Mouse (Mus musculus) cerebellum, postnatal 25 days (tissue): ENCODE measurements around the gene H2-Ke6.

Experiments used
- DNase-seq, 2 experiments: peaks; one replicate each; pipeline ENCODE4 v3.0.0; 2021; ENCODE audit warnings: mixed read lengths in 2 of 2

Gene H2-Ke6

DNA sequence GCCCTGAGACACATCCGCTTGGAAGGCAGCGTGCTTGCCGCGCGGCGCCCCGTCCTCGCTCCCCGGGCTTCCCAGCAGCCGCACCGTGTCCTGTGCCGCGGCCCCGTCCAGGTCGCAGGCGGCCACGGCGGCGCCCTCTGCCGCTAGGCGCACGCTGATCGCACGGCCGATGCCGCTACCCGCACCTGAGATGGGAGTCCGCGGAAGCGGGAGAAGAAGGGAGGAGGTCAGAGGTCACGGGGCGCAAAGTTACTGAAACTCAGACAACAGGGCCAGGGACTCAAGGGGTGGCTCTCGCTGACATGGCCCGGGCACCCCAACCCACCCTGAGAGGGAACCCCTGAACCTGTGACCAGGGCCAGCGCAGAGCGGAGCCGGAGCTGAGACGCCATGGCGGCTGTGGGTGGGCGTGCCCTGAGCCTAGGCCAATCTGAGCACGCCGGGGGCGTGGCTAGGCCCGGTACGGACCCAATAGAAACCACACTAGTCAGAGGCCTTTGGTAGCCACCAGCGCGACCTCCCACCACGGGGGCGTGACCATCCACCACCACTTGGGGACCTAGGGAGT lies at the start of gene H2-Ke6:
H2-Ke6 (minus strand) TSS at position 405 of the 568 bp plus-strand sequence.
- peak; percentile 91 to 93 for DNase-seq

DNA sequence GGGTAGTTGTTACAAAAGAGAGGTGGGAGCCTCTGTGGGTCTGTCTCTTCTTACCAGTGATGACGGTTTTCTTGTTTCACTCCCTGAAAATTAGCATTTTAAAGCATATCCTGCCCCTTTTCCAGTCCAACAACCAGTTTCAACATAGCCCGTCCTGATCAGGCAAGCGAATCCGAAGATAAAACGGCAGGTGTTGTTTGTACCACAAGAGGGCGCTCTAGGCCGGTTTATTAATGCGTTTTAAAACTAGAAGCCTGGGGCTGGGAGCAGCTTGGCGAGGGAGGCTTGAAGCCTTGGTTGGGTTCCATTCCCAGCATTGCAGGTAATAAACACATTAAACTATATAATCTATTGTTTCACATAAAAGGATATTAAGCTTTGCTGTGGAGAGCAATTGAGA lies 49.7 kb upstream of the H2-Ke6 start:
- DNase-seq: peak; percentile 64 to 79

DNA sequence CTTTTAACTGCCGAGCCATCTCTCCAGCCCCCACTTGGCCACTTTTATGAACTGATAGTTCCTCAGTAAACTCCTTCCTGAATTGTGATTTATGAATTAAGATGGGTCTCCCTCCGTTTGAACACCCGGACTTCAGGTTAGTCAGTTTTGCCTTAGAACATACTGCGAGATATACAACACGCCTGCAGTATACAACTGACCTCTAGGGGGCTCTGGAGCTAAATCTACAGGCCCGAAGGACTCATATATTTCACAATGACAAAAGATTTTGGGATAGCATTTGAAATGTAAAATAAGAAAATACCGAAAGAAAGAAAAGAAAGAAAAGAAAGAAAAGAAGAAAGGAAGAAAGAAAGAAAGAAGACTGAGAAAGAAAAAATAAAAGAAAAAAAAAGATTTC lies 47.4 kb upstream of the H2-Ke6 start:
- DNase-seq: peak; percentile 60 to 84

DNA sequence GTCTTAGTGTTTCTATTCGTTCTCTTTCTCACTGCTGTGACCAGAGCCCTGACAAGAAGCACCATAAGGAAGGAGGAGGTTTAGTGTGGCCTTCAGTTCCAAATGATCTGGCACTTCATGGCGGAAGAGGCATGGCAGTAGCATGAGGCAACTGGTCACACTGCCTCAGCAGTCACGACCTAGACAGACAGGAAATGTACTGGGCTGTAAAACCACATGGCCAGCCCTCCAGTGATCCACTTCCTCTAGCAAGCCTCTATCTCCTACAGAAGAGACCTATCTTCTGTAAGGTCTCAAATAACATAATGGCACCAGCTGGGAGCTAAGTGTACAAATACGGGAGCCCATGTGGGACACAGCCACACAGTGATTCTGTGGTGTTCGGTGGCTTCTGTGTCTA lies 44.2 kb upstream of the H2-Ke6 start:
- no peak for DNase-seq

DNA sequence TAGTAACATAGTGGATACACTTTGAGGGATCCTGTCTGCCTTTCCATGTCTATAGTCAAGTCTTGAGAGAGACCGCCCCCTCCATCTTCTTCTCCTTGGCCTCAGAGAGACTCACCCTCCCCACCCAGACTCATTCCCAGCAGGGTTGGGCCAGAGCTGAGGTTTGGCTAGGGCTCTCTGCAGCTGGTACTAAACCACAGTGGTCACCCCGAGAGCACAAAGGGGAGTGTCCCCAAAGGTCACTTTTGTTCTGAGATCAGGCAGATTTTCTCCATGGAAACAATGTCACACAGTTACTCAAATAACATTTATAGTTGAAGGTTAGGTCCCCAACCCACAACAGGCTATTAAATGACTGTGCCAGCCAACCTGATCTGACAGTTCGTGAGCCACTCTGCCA lies 41.0 kb upstream of the H2-Ke6 start:
- DNase-seq: no peak

DNA sequence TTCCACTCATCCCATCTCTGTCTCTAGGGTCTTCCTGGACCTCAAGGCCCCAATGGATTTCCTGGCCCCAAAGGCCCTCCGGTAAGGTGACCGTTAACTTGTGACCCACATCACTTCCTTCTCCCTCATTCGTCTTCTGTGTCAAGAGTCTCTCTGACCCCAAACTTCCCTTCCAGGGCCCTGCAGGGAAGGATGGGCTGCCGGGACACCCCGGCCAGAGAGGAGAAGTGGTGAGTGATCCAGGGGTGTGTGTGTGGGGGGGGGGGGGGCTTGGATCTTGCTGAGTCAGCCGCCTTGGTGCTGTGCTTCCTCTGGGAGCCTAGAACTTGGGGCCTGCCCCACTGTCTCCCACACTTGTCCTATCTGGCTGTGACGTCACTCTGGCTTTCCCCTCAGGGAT lies 29.4 kb upstream of the H2-Ke6 start:
- DNase-seq: no peak

DNA sequence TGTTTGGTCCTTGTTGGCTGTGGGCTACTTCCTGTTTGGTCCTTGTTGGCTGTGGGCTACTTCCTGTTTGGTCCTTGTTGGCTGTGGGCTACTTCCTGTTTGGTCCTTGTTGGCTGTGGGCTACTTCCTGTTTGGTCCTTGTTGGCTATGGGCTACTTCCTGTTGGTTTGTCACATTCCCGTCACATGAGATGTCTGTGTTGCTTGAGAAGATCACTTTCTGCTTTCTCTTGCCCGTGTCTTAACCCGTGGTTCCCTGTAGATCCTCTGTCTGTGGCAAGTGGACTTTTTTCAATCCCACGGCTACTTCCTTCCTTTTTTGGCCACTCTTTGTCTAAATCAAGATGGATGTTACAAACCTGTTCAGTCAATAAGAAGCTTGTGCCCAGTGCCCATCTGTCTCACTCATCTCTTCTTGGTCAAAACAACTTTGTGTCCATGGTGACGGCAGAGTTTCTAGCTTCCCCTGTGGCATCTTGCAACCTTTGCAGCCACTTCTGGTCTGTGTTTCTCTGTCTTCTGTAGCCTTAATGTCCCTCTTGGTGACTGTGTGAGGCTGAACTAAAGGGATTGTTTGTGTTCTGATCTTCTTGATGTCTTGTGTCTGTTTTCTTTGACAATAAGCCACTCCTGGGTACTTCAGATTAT lies 19.7 kb upstream of the H2-Ke6 start:
- no peak for DNase-seq

DNA sequence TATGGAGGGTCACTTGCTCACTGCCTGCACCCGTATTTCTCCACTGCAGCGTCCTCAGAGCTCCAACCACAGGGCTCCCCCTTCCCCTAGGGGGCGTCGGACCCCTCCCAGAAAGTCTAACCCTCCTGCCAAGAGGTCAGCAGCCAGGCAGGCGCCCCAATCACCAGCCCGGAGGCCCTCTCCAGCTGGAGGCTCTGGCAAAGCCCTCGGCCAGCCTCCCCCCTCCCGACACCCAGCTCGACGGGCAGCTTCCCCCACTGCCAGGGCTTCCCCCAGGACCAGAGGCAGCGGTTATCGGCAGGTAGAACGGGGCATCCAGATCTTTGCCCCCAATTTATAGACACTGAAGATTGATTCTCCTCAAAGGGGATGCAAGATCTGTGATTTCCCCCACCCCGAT lies 18.1 kb upstream of the H2-Ke6 start:
- DNase-seq: no peak

DNA sequence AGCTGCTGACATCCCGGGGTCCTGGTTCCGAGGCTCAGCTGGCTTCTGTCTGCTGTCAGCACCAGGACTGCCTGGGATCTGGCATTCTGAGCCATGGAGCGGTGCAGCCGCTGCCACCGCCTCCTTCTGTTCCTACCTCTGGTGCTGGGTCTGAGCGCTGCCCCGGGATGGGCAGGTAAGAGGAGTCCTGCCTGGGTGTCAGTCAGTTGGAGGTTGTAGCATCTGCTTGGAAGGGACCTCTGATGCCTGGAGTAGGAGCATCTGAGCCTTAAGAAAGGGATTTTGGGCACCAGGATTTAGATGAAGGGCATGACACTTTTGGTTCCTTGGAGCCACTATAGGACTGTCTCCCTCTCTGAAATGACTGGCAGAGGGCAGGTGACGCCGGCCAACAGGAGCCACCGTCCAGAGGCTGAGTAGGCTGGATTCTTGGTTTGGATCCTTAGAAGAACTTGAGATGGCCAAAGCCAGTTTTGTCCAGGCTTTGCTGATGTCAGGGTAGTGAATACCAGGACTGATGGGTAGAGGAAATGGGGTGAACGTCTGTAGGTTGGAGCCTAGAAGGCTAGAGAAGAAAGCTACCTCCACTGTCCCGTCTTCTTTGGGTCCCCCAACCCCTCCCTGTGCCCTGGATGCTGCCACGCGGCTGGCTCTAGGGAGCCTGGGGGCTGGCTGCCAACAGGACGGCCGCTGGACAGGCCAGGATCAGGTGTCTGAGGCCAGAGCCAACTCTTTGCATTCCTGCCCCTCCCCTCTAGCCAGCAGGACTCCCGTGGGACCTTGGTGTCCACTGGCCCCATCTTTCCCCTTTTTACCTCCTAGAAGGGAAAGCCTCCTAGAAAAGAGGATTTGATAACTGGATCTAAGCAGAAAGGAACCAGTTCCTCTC lies 11.9 kb upstream of the H2-Ke6 start:
- peak; percentile 21 to 55 for DNase-seq

DNA sequence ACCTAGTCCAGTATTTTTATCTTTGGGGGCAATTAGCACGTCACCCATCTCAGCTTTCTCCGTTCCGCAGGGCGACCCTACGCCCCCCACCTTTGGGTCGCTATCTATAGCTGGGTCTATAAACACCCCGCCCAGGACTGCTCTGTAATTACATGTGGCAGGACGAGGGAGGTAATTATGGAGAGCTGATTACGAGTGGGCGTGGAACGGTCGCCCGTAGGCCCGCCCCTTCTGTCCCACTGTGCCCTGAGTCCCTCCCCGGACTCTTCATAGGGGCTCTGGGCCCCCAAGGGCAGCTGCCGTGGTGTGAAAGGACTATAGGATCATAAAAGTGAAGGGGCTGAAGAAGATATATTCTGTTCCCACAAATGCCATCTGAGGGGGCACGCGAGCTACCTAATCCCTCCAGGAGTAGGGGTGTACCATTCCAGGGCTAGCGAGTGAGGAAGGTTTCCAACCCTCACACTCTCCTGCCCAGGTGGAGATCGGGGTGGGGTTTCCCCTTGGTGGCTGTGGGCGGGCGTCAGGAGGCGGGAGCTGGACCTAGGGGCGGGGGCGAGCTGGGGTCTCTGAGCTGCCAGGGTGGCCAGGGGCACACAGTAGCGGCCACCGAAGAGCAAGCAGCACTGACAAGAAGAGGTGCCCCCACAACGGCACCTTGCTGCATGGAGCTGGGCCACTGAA lies 11.2 kb upstream of the H2-Ke6 start, which contains the start of gene Col11a2:
Col11a2 (plus strand) TSS at position 560 of the 684 bp plus-strand sequence.
- DNase-seq: peak; percentile 26 to 49

DNA sequence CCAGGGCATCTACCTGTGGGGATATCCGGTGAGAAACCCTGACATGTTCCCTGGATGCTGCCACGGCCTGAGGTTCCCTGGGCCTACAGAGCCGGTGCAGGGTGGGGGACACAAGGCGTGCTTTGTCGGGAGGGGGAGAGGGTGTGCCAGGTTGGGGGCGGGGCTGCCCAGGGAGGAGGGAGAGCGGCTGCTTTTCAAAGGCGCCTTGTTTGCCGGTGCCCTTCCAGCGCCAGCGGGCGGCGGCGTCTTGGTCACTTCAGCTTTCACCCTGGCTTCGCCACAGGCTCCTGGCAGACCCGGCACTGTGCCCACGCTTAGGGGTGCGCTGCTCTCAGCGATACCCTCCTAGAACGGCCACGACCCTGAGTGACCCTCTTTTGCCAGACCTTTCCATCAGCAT lies 10.6 kb upstream of the H2-Ke6 start:
- DNase-seq: peak; percentile 45 to 68

DNA sequence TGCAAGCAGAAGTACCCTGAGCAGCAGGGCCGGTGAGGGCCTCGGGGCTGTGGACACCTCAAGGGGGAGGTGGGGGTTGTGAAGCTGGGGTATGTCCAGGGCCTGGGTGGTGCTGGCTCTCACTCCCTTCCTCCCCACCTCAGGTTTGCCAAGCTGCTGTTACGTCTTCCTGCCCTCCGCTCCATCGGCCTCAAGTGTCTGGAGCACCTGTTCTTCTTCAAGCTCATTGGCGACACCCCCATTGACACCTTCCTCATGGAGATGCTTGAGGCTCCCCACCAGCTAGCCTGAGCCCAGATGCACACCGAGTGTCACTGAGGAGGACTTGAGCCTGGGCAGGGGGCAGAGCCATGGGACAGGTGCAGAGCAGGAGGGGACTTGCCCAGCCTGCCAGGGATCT lies 9.4 kb upstream of the H2-Ke6 start:
- peak; percentile 11 to 14 for DNase-seq

DNA sequence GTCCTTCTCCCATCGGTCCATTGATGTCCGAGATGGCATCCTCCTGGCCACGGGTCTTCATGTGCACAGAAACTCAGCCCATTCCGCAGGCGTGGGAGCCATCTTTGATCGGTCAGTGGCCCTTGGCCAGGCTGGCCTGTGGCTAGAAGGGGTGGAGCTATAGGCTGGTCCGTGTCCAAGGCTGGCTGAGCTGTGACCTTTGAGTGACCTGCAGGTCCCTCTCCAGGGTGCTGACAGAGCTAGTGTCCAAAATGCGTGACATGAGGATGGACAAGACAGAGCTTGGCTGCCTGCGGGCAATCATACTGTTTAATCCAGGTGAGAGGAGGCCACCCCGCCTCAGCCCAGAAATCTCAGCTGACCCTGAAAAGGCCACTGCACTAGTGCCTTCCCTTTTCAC lies 8.8 kb upstream of the H2-Ke6 start:
- peak in 1 of 2 experiments; percentile 27 for DNase-seq

DNA sequence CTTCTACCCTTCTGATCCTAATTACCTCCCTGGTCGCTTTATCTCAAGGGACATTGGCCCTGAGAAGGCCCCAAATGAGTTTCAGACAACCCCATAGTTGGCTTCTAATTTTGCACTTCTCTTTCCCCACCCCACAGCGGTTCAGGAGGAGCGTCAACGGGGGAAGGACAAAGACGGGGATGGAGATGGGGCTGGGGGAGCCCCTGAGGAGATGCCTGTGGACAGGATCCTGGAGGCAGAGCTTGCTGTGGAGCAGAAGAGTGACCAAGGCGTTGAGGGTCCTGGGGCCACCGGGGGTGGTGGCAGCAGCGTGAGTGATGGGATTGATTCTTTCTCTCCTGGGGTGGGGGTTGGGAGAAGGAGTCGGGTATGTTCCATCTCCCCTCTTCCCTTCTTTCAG lies 7.7 kb upstream of the H2-Ke6 start:
- DNase-seq: no peak

DNA sequence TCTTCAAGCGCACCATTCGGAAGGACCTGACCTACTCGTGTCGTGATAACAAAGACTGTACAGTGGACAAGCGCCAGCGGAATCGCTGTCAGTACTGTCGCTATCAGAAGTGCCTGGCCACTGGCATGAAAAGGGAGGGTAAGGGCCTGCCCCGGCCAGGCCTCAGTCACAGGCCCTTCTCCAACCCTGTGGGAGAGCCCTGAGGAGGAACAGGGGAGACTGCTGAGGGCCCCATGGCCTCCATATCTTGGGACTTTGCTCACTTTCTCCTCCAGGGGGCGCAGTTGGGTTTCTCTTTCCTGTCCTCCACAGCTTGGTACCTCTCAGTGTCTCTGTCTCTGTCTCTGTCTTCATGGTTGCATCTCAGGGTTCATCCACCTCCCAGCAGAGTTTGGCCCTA lies 6.2 kb upstream of the H2-Ke6 start:
- DNase-seq: peak; percentile 66 to 77

DNA sequence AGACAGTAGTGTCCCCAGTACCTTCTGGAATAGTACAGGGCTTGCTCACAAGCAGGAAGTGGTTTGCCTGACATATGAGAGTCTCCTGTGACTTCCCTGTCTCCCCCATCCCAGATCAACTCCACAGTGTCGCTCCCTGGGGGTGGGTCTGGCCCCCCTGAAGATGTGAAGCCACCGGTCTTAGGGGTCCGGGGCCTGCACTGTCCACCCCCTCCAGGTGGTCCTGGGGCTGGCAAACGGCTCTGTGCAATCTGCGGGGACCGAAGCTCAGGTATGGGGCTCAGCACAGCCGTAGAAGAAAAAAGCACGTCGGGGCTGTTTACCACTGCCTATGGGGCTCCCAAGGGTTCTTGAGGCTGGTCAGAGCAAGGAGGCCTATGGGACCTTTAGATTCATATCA lies 5.6 kb upstream of the H2-Ke6 start:
- peak; percentile 18 to 40 for DNase-seq

DNA sequence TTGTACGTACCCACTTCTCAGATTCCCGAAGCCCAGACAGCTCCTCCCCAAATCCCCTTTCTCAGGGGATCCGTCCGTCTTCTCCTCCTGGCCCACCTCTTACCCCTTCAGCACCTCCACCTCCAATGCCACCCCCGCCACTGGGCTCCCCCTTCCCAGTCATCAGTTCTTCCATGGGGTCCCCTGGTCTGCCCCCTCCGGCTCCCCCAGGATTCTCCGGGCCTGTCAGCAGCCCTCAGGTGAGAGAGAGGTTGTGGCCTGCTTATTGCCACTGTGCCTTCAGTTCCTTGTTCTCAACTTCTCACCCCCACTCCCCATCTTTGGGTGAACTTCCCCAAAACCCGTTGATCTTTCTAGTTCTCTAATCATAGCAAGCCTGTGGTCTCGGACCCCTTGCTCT lies 4.9 kb upstream of the H2-Ke6 start:
- DNase-seq: peak; percentile 32 to 47

DNA sequence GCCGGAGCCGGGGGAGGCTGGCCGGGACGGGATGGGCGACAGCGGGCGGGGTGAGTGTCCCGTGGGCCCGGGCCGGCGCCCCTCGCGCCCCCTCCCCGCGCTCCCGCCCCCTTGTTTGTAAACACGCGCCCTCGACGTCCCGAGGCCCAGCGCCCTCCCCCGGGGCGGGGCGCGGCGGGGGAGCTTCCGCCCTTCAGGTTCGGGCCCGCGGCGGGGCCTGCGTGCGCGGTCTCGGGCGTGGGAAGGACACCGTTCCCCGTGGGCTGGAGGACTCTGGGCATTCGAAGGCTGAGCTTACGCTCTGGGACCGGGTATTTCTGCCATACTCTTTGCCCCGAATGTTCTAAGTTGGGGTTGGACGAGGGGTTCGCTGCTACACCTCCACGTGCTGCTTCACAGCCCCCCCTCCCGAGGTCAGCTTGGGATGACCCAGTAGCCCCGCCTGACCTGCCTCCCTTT lies 4.3 kb upstream of the H2-Ke6 start:
- no peak for DNase-seq

DNA sequence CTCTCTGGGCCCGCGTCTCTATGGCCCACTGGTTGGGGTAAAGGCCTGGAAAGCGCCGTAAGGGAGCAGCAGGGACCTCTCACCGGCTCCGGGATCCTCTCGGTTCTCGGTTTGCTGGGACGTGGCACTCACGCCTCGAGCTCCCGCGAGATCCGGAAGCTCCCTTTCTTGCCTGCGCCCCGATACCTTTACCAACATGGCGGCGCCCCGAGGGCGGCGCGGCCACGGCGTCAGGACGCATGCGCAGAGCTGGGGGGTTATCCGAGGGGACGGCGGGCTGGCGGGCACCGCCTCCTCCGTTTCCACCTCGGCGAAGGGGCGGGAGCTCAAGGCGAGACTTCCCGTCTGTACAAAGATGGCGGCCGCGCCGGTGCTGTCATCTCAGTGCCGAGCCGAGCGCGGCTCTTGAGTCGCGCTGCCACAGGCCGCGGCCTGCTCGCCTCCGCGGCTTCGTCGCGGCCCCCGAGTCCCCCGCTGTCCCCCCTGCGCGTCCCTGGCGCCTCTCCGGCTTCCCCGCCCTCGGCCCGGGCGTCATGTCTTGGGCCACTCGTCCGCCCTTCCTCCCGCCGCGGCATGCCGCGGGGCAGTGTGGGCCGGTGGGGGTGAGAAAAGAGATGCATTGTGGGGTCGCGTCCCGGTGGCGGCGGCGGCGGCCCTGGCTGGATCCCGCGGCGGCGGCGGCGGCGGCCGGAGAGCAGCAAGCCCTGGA lies 3.8 kb upstream of the H2-Ke6 start, which contains the start of the genes Slc39a7 and Rxrb:
Slc39a7 (minus strand) TSS at position 218 of the 709 bp plus-strand sequence.
Rxrb (plus strand) TSS at position 348 of the 709 bp plus-strand sequence.
- peak; percentile 99 for DNase-seq

DNA sequence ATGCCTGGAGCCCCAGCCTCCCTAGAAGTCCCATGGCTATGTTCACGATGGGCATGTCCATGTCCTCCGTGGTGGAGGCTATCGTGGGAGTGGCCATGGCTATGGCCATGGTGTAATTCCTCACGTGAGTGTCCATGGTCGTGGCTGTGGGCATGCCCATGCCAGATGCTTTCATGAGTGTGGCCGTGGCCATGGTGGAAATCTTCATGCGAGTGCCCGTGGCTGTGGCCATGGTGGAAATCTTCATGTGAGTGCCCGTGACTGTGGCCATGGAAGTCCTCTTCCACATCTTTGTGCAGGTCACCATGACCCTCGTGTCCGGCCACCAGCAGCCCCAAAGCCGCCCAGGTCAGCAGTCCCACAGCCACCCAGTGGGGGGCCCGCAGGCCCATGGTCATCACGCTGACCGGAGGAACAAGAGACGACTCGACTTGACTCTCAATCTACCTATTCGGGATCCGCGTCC lies 3.0 kb upstream of the H2-Ke6 start:
- peak in 1 of 2 experiments; percentile 70 for DNase-seq

DNA sequence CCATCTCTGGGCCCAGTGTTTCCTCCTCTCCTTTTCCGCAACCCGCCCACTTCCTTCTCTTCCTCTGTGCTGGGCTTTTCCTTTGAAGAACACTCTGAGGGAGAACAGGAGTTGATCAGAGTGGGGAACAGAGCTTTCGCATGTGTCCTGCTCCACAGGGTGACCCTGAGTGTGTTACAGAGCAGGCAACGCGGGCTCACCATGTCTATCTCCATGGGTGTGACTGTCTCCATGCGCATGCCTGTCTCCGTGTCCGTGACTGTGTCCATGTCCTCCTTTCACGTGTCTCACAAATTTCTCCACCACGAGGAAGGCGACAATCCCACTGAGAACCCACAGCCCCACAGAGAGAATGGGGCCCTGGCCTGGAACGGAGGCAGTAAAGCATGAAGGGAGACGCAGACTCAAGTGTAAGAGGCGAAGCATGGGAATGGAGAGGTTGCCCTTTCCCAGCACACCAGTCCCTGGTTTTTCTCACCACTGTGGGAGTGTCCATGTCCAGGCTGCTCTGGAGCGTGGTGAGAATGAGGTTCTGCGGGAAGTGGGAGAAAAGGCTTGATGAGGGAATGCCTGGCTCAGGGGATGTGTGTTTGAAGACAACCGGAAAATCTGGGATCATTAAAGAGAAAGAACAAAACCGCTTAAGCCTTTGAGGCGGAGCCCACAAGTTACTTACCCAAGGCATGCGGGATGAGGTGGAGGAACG lies 2.2 kb upstream of the H2-Ke6 start:
- DNase-seq: no peak
